Mouse (Mus musculus): ENCODE results near the gene Pip5k1b. TPM values are rescaled to one million over a fixed set of nuclear protein-coding genes. Genes with fewer than 3 reads are reported as not detected.

The Pip5k1b gene
- polyA plus RNA-seq, 1 experiment from 2014 or later = 0.11 TPM

DNA sequence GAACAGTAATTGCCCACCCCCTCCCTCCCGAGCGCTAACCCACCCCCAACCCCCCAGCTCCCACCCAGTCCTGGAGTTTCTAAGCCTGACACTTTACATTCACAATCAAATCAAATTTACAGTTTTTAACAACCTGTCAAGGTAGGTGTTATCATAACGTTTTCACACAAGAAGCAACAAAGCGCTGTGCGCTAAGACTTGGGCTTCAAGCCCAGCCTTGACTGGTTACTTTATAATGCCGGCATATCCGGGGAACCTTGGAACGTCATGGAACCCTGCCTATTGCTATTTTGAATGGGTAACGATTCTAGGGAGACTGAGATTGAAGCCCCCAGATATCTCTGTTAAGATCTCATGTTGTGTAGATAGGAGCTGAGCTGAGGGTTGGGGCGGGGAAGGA is 237.5 kb downstream of the Pip5k1b start:
- Histone ChIP-seq H3K4me3 (ENCODE audit: inconsistent target) (no peak overlapping the region), H3K27ac (no peak overlapping the region), H3K36me3 (ENCODE audit: inconsistent target) (no peaks in the 10 kb centered on the region), H3K79me2 (ENCODE audit: inconsistent target) (no peaks in the 10 kb centered on the region)
- 90% methylated on average over 8 of the region's 10 CpGs for WGBS (ENCODE audit: missing documents)

DNA sequence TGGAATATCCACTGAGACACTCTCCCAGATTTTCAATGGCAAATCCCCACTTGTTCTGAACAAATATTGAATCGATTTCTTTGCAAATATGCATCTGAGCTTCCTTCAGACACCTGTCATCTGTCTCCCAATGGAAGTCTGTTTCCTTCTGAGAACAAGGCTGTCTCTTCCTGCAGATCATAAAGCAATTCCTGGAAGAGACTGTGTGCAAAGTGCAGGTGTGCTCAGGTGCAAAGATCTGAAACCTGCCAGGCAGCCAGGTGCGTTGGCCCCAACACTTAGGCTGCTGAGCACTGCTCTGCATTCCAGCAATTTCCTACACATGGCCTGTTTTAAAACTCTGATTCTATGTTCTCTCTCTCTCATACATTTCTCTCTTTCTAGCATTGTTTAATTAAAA is 237.9 kb downstream of the Pip5k1b start:
- WGBS (ENCODE audit: missing documents) = 100% methylated on average over 2 of the region's 2 CpGs
- no peaks in the 10 kb centered on the region for H3K79me2 ChIP-seq (ENCODE audit: inconsistent target)
- no peak overlapping the region for H3K4me3 ChIP-seq (ENCODE audit: inconsistent target)
- H3K36me3 ChIP-seq (ENCODE audit: inconsistent target) = no peaks in the 10 kb centered on the region
- H3K27ac ChIP-seq = no peak overlapping the region

DNA sequence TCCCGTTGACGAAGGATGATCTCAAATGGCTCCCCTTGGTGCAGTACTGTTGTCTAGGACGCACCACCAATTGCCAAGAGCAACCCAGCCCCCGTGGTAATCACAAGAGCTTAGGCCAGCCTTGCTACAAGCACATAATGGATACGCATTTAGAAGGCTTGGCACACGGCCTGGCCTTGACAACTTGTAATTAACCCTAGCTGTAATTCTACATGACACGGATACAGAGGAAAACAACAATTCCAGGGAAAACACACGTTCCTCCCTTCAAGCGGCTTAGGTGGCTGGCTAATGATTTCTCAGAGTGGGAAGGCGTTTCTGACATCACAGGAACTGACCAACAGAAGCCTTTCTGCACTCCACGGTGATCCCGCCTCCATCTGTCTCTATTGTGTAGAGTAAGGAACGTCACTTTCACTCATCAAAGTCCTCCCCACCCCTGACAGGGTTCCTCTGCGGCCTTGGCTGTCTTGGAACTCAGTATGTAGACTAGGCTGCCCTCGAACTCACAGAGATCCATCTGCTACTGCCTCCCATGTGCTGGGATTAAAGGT is 238.6 kb downstream of the Pip5k1b start:
- no peak overlapping the region for H3K27ac ChIP-seq
- H3K79me2 ChIP-seq (ENCODE audit: inconsistent target) = no peaks in the 10 kb centered on the region
- no peaks in the 10 kb centered on the region for H3K36me3 ChIP-seq (ENCODE audit: inconsistent target)
- 93% methylated on average over 15 of the region's 15 CpGs for WGBS (ENCODE audit: missing documents)
- no peak overlapping the region for H3K4me3 ChIP-seq (ENCODE audit: inconsistent target)

DNA sequence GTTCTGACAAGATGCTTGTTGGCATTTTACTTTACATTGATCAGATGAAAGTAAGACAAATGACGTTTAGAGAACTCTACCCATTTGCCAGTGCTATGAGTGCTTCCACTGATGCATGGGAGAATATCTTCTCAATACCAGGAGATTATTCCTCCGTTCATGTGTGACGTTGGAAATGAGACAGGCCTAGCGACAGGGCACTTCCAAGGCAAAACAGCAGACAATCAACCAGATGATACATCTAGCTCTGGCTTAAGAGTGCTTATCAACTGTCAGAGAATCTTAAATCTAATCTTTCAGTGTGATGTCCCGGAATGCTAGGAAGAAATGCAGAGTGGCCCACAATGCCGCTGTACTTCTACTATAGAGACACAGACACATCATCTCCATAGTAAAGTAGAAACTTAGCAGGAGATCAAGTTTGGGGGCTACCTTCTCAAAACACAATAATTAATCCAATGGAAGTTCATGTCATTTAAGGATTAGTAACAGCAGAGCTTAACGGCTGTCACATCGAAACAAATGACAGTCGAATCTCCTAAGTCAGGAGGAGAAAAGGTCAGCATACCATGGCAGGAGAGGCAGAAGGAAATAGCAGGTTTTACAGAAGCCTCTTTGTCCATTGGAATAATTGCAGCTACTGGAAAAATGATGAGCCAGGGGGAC is 239.5 kb downstream of the Pip5k1b start:
- Histone ChIP-seq H3K79me2 (ENCODE audit: inconsistent target) (no peaks in the 10 kb centered on the region), H3K4me3 (ENCODE audit: inconsistent target) (no peak overlapping the region), H3K27ac (no peak overlapping the region), H3K36me3 (ENCODE audit: inconsistent target) (no peaks in the 10 kb centered on the region)
- 93% methylated on average over 9 of the region's 9 CpGs for WGBS (ENCODE audit: missing documents)

DNA sequence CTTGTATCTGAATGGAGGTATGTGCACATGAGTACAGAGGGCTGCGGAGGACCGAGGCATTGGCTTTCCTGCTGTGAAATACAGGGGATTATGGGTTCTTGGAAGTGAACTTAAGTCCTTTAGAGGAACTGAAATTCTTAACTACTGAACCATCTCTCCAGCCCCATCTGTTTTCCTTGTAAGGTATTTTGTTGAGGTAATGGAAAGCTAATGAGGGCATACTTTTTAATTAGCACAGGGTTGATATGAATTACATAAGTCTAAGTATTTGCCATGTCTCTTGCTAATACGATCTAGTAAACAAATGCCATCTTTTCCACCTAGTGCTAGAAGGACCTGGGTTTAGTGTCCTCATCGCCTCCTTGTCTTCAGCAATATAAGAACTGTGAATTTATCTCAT is 240.4 kb downstream of the Pip5k1b start:
- Histone ChIP-seq H3K27ac (no peak overlapping the region), H3K79me2 (ENCODE audit: inconsistent target) (no peaks in the 10 kb centered on the region), H3K4me3 (ENCODE audit: inconsistent target) (no peak overlapping the region), H3K36me3 (ENCODE audit: inconsistent target) (no peaks in the 10 kb centered on the region)
- WGBS (ENCODE audit: missing documents) = 96% methylated on average over 4 of the region's 4 CpGs

- no peak overlapping the region for H3K27ac ChIP-seq
- 88% methylated on average over 11 of the region's 11 CpGs for WGBS (ENCODE audit: missing documents)
- H3K4me3 ChIP-seq (ENCODE audit: inconsistent target) = no peak overlapping the region
- no peaks in the 10 kb centered on the region for H3K79me2 ChIP-seq (ENCODE audit: inconsistent target)
- H3K36me3 ChIP-seq (ENCODE audit: inconsistent target) = no peaks in the 10 kb centered on the region
Measured at GRCm38 (mm10) chr19:24314676-24315075, 241.0 kb downstream of the Pip5k1b start.

DNA sequence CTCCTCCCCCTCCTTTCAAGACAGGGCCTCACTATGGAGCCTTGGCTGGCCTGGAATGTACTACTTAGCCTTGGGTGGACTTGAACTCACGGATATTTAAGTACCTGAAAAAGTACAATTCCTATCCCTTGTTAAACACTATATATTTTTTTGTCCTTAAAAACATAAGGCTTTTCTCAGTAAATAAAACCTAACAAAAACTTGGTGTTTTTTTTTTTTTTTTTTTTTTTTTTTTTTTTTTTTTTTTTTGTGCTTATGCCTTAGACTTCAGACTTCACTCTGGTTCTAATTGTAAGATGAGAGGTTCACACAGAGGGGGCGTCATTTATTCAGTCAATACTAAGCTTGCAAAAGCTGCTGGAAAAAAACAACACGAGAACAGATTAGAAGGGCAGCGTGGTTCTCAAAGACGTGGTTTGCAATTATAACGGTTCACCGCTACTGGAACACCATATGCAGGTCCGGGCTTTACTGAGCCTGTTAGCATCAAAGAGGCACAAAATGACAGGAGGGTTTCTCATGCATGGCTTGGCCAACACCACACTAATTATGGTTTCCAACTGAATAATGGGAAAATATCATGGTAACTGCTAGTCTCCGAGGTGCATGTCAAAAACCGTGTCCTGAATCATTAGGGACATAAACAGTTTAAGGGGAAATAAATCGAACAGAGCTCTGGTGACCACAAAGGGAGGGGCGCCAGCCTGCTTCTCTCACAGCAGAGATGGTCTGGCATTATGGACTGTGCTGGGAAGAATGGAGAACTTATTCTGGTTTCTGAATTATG is 242.9 kb downstream of the Pip5k1b start:
- no peaks in the 10 kb centered on the region for H3K36me3 ChIP-seq (ENCODE audit: inconsistent target)
- no peak overlapping the region for H3K4me3 ChIP-seq (ENCODE audit: inconsistent target)
- H3K79me2 ChIP-seq (ENCODE audit: inconsistent target) = no peaks in the 10 kb centered on the region
- WGBS (ENCODE audit: missing documents) = 82% methylated on average over 12 of the region's 12 CpGs
- no peak overlapping the region for H3K27ac ChIP-seq

GRCm38 (mm10) chr19:24312046-24312445 is 243.6 kb downstream of the Pip5k1b start:
- Histone ChIP-seq H3K4me3 (ENCODE audit: inconsistent target) (no peak overlapping the region), H3K36me3 (ENCODE audit: inconsistent target) (no peaks in the 10 kb centered on the region), H3K27ac (no peak overlapping the region), H3K79me2 (ENCODE audit: inconsistent target) (no peaks in the 10 kb centered on the region)
- 95% methylated on average over 5 of the region's 5 CpGs for WGBS (ENCODE audit: missing documents)

GRCm38 (mm10) chr19:24308305-24308705 is 247.4 kb downstream of the Pip5k1b start:
- H3K4me3 ChIP-seq (ENCODE audit: inconsistent target) = no peak overlapping the region
- 32% methylated on average over 5 of the region's 5 CpGs for WGBS (ENCODE audit: missing documents)
- no peaks in the 10 kb centered on the region for H3K79me2 ChIP-seq (ENCODE audit: inconsistent target)
- no peak overlapping the region for H3K27ac ChIP-seq
- H3K36me3 ChIP-seq (ENCODE audit: inconsistent target) = no peaks in the 10 kb centered on the region

DNA sequence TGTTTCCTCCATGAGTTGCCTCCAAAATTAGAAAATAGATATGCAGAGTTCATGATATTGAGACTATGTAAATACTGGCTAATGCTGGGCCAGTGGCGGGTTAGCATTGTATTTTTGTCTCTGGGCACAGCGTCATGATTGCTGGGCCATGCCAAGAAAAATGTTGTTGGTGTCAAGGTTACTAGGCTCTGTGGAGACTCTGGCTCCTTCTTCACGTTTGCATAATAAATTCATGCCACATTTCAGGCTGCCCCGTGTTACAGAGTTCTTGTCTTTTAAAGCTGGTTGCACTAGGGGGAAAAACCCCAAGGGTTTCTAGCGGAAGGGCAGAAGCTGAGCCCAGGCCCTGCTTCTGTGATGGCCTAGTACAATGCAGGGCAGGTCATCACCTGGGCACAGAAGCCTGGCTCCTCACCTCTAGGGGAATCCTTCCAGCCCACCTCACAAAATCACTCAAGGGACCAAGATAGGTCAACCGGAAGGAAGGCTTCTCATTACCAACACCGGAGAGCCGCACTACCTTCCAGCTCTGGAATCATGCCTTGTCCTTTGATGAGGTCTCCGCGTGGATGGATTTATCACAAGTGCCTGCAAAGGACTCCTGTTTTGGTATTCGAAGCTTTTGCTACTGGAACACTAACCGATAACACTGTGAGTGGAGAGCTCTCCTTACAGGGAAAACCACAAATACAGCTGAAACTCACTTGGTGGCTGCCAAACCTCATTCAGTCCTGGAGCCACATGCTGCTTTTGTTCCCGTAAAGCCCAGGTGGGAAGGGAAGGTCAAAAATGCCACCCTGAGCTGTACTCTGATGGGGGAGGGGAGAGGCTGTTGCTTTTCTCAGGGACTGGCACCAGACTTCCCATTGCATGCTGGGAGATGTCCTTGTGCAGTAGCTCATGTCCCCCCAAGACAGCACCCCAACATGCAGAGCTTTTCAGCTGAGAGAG is 248.1 kb downstream of the Pip5k1b start:
- H3K36me3 ChIP-seq (ENCODE audit: inconsistent target) = no peaks in the 10 kb centered on the region
- no peak overlapping the region for H3K27ac ChIP-seq
- H3K79me2 ChIP-seq (ENCODE audit: inconsistent target) = no peaks in the 10 kb centered on the region
- WGBS (ENCODE audit: missing documents) = 74% methylated on average over 13 of the region's 13 CpGs
- H3K4me3 ChIP-seq (ENCODE audit: inconsistent target) = no peak overlapping the region

- Histone ChIP-seq H3K27ac (no peak overlapping the region), H3K79me2 (ENCODE audit: inconsistent target) (no peaks in the 10 kb centered on the region), H3K4me3 (ENCODE audit: inconsistent target) (no peak overlapping the region), H3K36me3 (ENCODE audit: inconsistent target) (no peaks in the 10 kb centered on the region)
- 98% methylated on average over 5 of the region's 5 CpGs for WGBS (ENCODE audit: missing documents)
Measured at GRCm38 (mm10) chr19:24306351-24306750, 249.3 kb downstream of the Pip5k1b start.

- 94% methylated on average over 9 of the region's 10 CpGs for WGBS (ENCODE audit: missing documents)
- no peaks in the 10 kb centered on the region for H3K36me3 ChIP-seq (ENCODE audit: inconsistent target)
Measured at GRCm38 (mm10) chr19:24302198-24302597, 253.5 kb downstream of the Pip5k1b start.

DNA sequence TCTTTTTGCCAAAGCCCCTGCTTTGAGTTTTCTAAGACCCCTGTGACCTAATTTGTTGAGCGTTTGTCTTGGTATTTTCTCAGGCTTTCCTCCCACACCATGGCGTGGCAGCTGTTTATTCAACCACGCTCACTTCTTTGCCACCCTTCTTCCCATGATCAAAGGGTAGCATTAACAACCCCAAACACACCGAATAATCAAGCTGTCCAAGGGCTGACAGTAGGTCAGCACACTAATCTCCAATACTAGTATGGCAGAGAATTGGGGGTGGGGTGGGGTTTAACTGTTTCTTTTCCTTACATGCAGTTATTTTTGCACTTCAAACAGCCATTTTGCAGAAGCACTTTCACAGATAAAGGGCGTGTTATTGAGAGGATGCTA is 253.9 kb downstream of the Pip5k1b start:
- no peak overlapping the region for H3K4me3 ChIP-seq (ENCODE audit: inconsistent target)
- no peaks in the 10 kb centered on the region for H3K36me3 ChIP-seq (ENCODE audit: inconsistent target)
- no peaks in the 10 kb centered on the region for H3K79me2 ChIP-seq (ENCODE audit: inconsistent target)
- H3K27ac ChIP-seq = no peak overlapping the region
- WGBS (ENCODE audit: missing documents) = 93% methylated on average over 5 of the region's 5 CpGs

More at GRCm38 (mm10) chr19:24302198-24302597, 253.5 kb downstream of the Pip5k1b start:
- Histone ChIP-seq H3K4me3 (ENCODE audit: inconsistent target) (no peak overlapping the region), H3K27ac (no peak overlapping the region), H3K79me2 (ENCODE audit: inconsistent target) (no peaks in the 10 kb centered on the region)

DNA sequence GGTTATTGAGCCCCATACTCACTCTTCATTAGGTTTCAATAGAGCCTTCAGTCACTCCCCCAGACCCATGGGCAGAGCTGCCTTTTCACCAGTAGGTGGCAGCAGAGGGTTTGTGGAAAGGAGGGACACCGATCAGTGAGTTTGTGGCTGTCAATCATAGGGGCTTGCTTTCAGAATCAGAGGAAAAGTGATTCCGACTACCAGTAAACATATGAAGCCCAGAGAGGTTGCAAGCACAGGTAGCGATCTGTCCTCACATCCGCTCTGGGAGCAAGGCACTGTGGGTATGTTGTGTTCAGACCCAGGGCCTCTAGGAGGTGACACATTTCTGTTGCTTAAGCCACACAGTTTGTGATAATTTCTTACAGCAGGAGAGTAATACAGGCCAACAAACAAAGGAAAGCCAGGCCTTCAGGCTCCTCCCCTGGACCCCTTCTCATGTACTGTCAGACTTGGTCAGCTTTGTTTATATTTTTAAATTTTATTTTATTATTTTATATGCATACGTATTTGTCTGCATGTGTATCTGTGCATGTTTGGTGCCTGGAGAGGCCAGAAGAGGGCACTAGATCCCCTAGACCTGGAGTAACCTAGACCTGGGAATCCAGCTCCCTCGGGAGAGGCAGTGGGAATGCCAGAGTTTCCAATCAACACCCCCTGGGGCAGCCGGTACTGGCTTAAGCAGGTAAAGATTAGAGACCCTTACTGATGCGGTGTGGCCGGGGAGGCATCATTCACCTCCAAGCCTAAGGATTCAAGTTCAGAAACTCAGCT is 254.5 kb downstream of the Pip5k1b start:
- WGBS (ENCODE audit: missing documents) = 46% methylated on average over 9 of the region's 9 CpGs
- Histone ChIP-seq H3K79me2 (ENCODE audit: inconsistent target) (no peaks in the 10 kb centered on the region), H3K4me3 (ENCODE audit: inconsistent target) (peak overlapping the region; percentile 8; the same call in 1 of the 2 replicates), H3K27ac (no peak overlapping the region), H3K36me3 (ENCODE audit: inconsistent target) (no peaks in the 10 kb centered on the region)
